ENCODE assay signal across 18 mouse cellular contexts in the genomic region with DNA sequence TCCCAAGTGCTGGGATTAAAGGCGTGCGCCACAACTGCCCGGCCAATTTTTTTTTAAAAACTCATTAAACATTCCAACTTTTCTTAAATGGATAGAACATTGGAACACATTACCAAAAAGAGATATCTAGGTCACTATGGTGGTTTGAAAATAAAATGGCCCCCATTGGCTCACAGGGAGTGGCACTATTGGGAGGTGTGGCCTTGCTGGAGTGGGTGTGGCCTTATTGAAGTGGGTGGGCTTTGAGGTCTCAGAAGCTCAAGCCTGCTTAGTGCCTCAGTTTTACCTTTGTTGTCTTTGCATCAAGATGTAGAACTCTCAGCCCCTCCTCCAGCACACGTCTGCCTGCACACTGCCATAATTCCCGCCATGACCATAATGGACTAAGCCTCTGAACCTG.
"Had no signal": no experiment of that assay in that cellular context is flagged by ENCODE, and none has a peak within 500 bp of the region (broad histone marks: within the 10 kb centered on the region; RNA-seq: fewer than 3 reads in every experiment).

No protein-coding gene starts in this region.

- H3K36me3 ChIP-seq: midbrain, embryonic 10.5 days; midbrain, embryonic 13.5 days; midbrain, embryonic 15.5 days; neural tube, embryonic 13.5 days; neural tube, embryonic 15.5 days had no signal

- H3K9me3 ChIP-seq: midbrain, embryonic 10.5 days; midbrain, embryonic 13.5 days; midbrain, embryonic 15.5 days; neural tube, embryonic 13.5 days; neural tube, embryonic 15.5 days had no signal

- H3K27me3 ChIP-seq: midbrain, embryonic 13.5 days; midbrain, embryonic 15.5 days; neural tube, embryonic 13.5 days; neural tube, embryonic 15.5 days had no signal

- H3K4me1 ChIP-seq: midbrain, embryonic 10.5 days; midbrain, embryonic 13.5 days; midbrain, embryonic 15.5 days; neural tube, embryonic 13.5 days; neural tube, embryonic 15.5 days had no signal

- DNase-seq: lung, adult 18-20 months; lung, embryonic 14.5 days; lung, postnatal 10 days; lung, postnatal 4 days; retina, postnatal 1 day; right cerebral cortex, adult 18-20 months; right cerebral cortex, postnatal 25 days; right cerebral cortex, postnatal 4 days; spleen, adult 18-20 months; thymus, adult 18-20 months; thymus, postnatal 14 days; thymus, postnatal 36 days had no signal

- H3K4me3 ChIP-seq: midbrain, embryonic 10.5 days; midbrain, embryonic 13.5 days; midbrain, embryonic 15.5 days; myocyte; neural tube, embryonic 13.5 days; neural tube, embryonic 15.5 days had no signal

- H3K27ac ChIP-seq: midbrain, embryonic 10.5 days; midbrain, embryonic 13.5 days; midbrain, embryonic 15.5 days; neural tube, embryonic 13.5 days; neural tube, embryonic 15.5 days had no signal
